Mouse (Mus musculus) spleen, adult 2 months (tissue): ENCODE results near the gene Insm1.

Experiments
- CTCF ChIP-seq: fragments of 200-500 bp; IDR thresholded peaks from 2 replicates; pipeline ENCODE4 v1.5.1; 2011; ENCODE audit warnings: mild to moderate bottlenecking, inconsistent platforms; ENCODE audit not compliant: insufficient read depth, insufficient read length, insufficient replicate concordance; ENCODE audit errors: extremely low read depth
- POLR2A ChIP-seq: fragments of 200-500 bp; IDR thresholded peaks from 2 replicates; pipeline ENCODE4 v1.6.1; 2011; ENCODE audit warnings: low read depth, low read length, inconsistent platforms

DNA sequence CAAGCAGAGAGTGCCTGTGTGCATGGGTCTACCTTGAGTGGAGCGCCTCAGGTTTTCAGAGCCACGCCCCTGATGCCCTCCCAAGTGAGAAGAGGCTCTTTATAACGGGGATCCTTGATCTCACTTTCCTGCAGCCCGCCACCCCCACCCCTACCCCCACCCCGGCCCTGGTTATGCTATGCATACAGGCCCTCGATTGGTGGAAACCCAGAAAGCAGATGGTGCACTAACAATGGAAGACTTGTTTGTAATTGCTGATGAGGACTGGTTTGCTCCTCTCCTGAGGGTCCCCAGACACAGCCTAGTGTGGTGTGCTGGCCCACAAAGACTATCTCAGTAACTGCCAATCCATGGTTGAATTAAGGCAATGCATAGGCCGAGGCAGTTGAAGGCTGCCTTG, 27.3 kb downstream of the Insm1 start:
- TF ChIP-seq POLR2A (no peak), CTCF (no peak)
